Mouse (Mus musculus): ENCODE data around the gene Rbfox3.

The Rbfox3 gene

DNA sequence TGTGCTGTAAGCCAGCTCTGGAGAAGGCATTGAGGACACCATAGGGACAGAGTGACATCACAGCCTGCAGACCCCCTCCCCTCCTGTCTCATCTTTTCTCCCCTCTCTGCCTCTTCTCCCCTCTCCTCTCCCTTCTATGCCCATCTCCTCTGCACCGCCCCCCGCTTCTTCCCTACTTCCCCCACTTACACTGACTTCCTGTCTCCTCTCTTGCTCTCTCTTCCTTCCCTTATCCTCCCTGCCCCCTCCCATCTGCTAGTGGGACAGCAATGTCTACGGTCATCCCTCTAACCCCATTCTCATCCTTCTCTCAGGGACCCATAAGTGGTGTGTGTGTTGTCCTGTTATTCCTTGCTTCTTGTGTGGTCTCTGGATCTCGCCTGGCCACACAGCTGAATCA lies 451.9 kb downstream of the Rbfox3 start:
- DNase-seq: no peak

DNA sequence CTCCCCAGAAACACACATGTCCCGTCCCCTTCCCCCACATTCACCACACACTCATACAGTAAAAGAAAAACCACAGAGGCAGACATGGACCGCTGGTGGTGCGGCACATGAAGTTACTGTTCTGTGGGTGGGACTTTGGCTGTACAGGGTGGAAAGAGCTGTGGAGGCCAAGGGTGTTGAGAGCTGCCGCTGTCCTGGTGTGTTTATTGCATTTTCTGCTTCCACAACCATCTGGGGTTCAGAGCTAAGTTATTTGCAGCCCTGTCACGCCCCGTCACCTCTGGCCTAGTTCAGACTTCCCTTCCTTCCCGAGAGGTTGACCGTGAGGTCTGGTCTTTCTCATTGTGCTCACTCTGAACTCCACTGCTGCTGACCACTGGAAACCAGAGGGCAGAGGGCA lies 452.3 kb downstream of the Rbfox3 start:
- DNase-seq: peak; percentile 76

DNA sequence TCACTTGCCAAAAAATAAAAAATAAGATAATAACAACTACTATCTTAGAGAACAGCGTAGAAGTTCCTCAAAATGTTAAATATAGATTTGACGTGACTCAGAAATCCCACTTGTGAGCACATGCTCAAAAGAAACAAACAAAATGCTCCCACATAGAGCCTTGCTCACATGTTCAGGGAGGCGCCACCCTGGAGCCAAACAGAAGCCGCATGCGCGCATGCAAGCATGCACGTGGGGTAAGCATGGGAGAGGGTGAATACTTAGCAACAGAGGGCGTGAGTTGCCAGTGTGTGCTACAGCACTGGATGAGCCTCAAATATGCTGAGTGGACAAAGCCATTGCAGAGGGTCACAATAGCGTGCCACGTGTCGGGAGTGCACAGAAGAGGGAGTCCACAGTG lies 454.5 kb downstream of the Rbfox3 start:
- DNase-seq: no peak

DNA sequence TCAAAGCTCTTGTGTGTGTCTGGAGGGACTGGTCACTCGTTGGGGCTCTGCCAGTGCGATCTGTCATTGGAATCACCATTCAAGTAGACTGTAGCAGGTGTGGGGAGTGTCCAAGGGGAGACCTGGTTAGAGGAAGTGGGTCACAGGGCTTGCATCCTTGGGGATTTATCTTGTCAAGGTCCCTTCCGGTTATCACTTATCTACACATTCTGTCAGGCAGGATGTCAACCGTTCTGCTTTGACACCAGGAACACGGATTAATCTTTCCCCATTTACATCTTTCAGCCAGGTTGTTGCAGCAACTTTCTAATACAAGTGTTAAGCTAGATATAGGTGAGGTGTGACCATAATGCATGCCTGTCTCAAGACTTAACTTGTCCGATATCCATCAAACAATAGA lies 455.6 kb downstream of the Rbfox3 start:
- no peak for DNase-seq

DNA sequence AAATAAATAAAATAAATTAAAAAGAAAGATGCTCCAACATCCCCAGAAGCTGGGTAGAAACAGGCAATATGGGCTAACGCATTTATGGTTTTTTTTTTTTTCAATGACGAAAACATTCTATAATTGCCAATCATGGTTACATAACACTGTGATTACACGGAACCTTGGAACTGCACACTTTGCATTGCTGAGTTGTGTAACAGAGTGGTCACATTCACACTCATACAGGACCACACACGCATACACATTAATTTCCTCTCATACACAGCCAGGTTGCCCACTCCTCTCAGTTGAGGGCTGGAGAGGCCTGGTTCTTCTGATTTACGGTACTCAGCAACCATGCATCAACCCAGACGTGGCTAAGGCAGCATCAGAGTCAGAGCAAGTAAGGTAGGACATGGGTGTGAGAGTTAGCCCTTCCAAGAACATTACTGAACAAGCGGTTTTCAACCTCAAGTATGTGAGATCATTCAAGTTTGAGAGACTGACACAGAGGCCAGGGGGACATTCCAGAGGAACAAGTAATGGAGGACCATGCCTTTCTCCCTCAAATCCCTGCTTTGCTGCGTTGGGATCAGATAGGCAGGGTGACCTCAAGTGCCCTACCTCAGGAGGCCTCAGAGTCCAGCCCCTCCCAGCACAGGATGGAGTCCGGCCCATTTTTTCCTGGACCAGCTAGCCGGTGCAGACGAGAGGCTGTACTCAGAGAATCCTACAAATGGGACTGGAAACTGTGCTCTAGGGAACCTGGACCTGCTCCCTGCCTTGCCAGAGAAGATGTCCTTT lies 457.3 kb downstream of the Rbfox3 start:
- no peak for DNase-seq

DNA sequence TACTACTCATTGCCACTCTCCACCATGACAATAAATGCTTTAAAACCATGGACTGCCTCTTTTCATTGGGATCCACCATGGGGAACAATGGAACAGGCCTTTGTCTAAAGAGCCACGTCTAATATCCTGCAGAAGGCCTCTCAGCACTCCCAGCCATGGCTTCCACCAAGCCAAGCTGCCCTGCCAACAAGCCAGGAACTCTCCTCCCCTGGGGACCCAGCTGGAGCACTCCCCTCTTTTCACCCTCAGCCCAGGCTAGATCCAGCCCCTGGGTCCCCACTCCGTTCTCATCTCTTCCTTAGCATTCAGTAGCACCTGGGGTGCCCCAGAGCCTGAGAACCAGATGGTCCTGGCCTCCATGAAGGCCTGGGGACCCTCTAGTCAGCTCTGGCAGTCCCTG lies 458.4 kb downstream of the Rbfox3 start:
- no peak for DNase-seq

DNA sequence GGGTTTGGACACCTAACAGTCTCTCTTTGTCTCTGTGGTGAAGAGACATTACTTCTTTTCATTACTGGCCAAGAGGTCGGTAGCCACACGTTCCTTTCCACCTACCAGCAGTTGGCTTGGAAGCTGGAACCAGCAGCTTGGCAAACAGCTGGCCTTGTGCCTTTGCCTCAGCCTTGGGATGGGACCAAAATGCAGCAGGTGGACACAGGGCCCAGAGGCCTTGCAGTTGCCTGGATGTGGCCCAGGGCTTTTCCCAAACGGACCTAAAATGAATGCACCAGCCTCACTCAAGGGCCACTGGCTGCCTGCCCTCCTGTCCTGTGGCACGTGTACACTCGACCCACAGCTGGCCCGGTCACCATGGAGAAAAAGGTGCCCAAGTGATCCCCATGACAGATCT lies 460.2 kb downstream of the Rbfox3 start:
- DNase-seq: no peak

DNA sequence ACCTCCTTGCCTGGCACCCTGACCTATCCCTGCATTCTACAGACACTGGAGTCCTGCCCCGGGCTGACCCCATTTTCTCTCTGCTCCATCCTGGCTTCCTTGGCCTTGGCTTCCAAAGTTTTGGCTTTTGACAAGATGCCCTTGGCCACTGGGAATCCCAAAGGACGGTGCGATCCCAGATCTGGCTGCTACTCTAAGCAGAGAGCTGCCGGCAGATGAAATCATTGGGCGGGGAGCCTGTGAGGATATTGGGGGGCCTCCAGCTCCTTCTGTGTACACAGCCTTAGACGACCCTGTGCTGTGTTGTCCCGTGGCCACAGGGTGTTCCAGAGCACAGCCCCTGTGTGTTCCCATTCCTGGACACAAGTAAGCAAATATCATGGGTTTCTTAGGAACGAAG lies 463.0 kb downstream of the Rbfox3 start:
- DNase-seq: no peak

DNA sequence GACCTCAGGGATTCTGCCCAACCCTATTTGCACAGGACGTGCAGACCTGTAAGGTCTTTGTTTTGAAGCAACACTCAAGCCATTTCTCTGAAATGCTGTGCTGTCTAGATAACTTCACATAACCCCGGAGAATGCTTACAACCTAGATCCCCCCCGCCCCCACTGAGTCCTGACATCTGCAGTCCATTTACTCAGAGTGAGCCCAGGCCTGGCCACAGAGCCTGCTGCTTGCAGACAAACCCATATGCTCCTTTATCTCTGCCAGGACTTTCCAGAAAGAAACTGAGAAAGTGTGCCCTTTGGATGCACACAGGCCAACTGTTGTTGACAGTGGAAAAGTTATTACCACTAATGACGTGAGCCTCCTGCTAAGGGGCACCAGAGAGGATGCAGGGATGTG lies 464.1 kb downstream of the Rbfox3 start:
- no peak for DNase-seq

DNA sequence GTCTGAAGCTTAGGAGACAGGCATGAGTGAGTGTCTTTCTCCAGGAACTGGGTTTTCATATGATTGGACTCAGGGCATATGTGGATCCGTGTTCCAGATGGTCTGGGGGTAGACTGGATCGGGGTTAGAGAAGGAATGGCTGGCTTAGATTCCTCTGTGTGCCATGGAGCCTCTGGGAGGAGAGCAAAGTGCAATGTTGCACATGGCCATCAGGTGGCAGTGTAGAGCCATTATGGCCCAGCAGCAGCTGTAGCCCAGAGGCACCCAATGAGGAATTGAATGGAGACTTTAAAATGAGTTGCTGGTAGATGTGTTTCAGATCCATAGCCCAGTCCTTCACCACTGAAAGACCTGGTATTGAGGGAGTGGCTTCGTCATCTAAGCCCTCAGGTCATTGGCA lies 465.6 kb downstream of the Rbfox3 start:
- DNase-seq: peak; percentile 66

DNA sequence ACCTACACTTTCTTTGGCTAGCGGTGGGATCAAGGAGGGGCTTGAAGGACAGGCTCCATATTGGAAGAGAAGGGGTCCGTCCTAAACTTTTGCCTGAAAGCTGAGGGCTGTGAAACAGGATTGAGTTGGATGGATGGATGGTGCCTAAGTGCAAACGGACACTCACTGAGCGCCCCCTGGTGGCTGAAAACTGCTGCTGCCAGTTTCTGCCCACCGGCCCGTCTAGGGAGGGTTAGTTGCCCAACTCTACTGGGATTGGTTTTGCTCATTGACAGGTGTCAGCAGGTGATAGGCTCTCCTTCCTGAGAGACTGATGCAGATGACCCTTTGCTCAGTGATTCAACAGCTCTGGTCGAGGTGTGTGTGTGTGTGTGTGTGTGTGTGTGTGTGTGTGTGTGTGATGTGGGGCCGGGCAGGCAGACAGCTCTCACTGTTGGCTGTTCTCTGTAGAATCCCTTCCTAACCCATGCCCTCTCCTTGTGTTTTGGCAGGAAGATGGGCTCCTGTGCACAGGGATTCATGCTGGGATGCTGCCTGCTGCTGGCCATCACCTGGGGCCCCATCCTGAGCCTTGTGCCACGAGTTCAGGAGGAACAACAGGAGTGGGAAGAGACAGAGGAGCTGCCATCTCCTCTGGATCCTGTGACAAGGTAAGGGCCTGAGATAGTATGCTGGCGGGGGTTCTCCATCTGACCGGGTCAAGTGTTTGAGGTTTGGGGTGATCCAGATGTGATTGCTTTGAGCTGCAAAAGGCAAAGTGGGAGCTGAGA lies 468.0 kb downstream of the Rbfox3 start:
- DNase-seq: peak; percentile 82

DNA sequence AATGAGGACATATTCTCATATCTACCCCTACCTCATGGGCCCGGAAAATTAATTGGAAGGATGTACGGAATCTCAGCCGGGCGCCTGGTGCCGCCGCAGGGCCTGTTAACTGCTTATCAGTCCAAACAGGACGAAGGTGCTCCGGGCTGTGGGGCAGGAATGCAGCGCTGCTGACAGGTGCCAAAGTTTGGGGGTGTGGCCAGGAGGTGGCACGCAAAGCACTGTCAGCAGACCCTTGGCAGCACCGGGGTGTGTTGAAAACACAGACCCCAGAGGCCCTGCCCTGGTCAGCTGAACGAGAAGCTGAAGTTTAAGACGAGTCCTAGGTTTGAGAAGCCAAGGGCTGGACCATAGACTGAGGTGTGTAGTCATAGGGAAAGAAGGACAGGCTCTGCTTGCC lies 468.7 kb downstream of the Rbfox3 start:
- no peak for DNase-seq
